Mouse (Mus musculus): ENCODE data around the gene Fam198a. TPM values are rescaled to one million over a fixed set of nuclear protein-coding genes. Genes with fewer than 3 reads are reported as not detected.

Gene Fam198a
- 1.8 and 2.1 TPM in 2 replicates for polyA plus RNA-seq (2015; fragmentation: Nextera tagmentation; extraction: Ambion mirVana)

GRCm38 (mm10) chr9:121950418-121951113, at the start of gene Fam198a:
Fam198a (plus strand) TSS chr9:121950988.
- 7% methylated on average over 14 of the region's 14 CpGs for WGBS
- no peaks in the 10 kb centered on the region for H3K27me3 ChIP-seq
- H3K27ac ChIP-seq (replicated peaks), result peak within 1 kb of the TSS; percentile 77
- H3K4me2 ChIP-seq, result peak within 1 kb of the TSS; percentile 52
- peak within 1 kb of the TSS; percentile 19 for H3K4me3 ChIP-seq
- no peaks in the 10 kb centered on the region for H3K36me3 ChIP-seq
- peak; percentile 88 for ATAC-seq (ENCODE audit: low FRiP score, low read depth)
- H3K4me1 ChIP-seq (replicated peaks), result peaks cover 10% of the 10 kb centered on the region
- H3K9me3 ChIP-seq, result no peaks in the 10 kb centered on the region
- peak within 1 kb of the TSS; percentile 16; the same call in 1 of the 2 replicates for H3K9ac ChIP-seq

- no peak overlapping the region for H3K4me2 ChIP-seq
- WGBS, result 85% methylated on average over 5 of the region's 5 CpGs
- no peaks in the 10 kb centered on the region for H3K4me1 ChIP-seq (replicated peaks)
- H3K4me3 ChIP-seq, result no peak overlapping the region
- H3K27me3 ChIP-seq, result no peaks in the 10 kb centered on the region
- no peaks in the 10 kb centered on the region for H3K36me3 ChIP-seq
- no peak for ATAC-seq (ENCODE audit: low FRiP score, low read depth)
- H3K9ac ChIP-seq, result no peak overlapping the region
- H3K27ac ChIP-seq (replicated peaks), result no peak overlapping the region
- no peaks in the 10 kb centered on the region for H3K9me3 ChIP-seq
Observed at GRCm38 (mm10) chr9:121901710-121902700, 48.8 kb upstream of the Fam198a start.

GRCm38 (mm10) chr9:121903476-121904305, 47.1 kb upstream of the Fam198a start:
- no peak overlapping the region for H3K27ac ChIP-seq (replicated peaks)
- H3K4me3 ChIP-seq, result no peak overlapping the region
- 78% methylated on average over 8 of the region's 8 CpGs for WGBS
- no peaks in the 10 kb centered on the region for H3K27me3 ChIP-seq
- no peaks in the 10 kb centered on the region for H3K4me1 ChIP-seq (replicated peaks)
- no peaks in the 10 kb centered on the region for H3K36me3 ChIP-seq
- H3K4me2 ChIP-seq, result no peak overlapping the region
- H3K9me3 ChIP-seq, result no peaks in the 10 kb centered on the region
- H3K9ac ChIP-seq, result no peak overlapping the region
- ATAC-seq (ENCODE audit: low FRiP score, low read depth), result no peak

GRCm38 (mm10) chr9:121904319-121904718, 46.5 kb upstream of the Fam198a start:
- Histone ChIP-seq H3K27me3 (no peaks in the 10 kb centered on the region), H3K36me3 (no peaks in the 10 kb centered on the region), H3K4me1 (replicated peaks) (no peaks in the 10 kb centered on the region), H3K4me2 (no peak overlapping the region), H3K9me3 (no peaks in the 10 kb centered on the region), H3K27ac (replicated peaks) (no peak overlapping the region), H3K9ac (no peak overlapping the region), H3K4me3 (no peak overlapping the region)
- ATAC-seq (ENCODE audit: low FRiP score, low read depth), result no peak
- 84% methylated on average over 4 of the region's 4 CpGs for WGBS

- H3K27ac ChIP-seq (replicated peaks), result no peak overlapping the region
- no peak overlapping the region for H3K4me3 ChIP-seq
- no peaks in the 10 kb centered on the region for H3K27me3 ChIP-seq
- no peak overlapping the region for H3K4me2 ChIP-seq
- no peak for ATAC-seq (ENCODE audit: low FRiP score, low read depth)
- H3K9ac ChIP-seq, result no peak overlapping the region
- no peaks in the 10 kb centered on the region for H3K36me3 ChIP-seq
- no peaks in the 10 kb centered on the region for H3K9me3 ChIP-seq
- 97% methylated on average over 7 of the region's 7 CpGs for WGBS
- H3K4me1 ChIP-seq (replicated peaks), result no peaks in the 10 kb centered on the region
Observed at GRCm38 (mm10) chr9:121904946-121905345, 45.8 kb upstream of the Fam198a start.

GRCm38 (mm10) chr9:121905556-121906185, 45.1 kb upstream of the Fam198a start:
- no peak overlapping the region for H3K9ac ChIP-seq
- 80% methylated on average over 4 of the region's 4 CpGs for WGBS
- no peaks in the 10 kb centered on the region for H3K36me3 ChIP-seq
- no peaks in the 10 kb centered on the region for H3K9me3 ChIP-seq
- no peaks in the 10 kb centered on the region for H3K4me1 ChIP-seq (replicated peaks)
- no peak overlapping the region for H3K27ac ChIP-seq (replicated peaks)
- no peak overlapping the region for H3K4me3 ChIP-seq
- no peak for ATAC-seq (ENCODE audit: low FRiP score, low read depth)
- H3K4me2 ChIP-seq, result no peak overlapping the region
- no peaks in the 10 kb centered on the region for H3K27me3 ChIP-seq

- ATAC-seq (ENCODE audit: low FRiP score, low read depth), result no peak
- Histone ChIP-seq H3K9me3 (no peaks in the 10 kb centered on the region), H3K4me1 (replicated peaks) (no peaks in the 10 kb centered on the region), H3K4me2 (no peak overlapping the region), H3K4me3 (no peak overlapping the region), H3K27me3 (no peaks in the 10 kb centered on the region), H3K27ac (replicated peaks) (no peak overlapping the region), H3K9ac (no peak overlapping the region), H3K36me3 (no peaks in the 10 kb centered on the region)
- 87% methylated on average over 5 of the region's 5 CpGs for WGBS
Observed at GRCm38 (mm10) chr9:121906456-121906855, 44.3 kb upstream of the Fam198a start.

- H3K4me1 ChIP-seq (replicated peaks), result no peaks in the 10 kb centered on the region
- WGBS, result 66% methylated on average over 10 of the region's 10 CpGs
- no peaks in the 10 kb centered on the region for H3K36me3 ChIP-seq
- no peak overlapping the region for H3K4me3 ChIP-seq
- no peaks in the 10 kb centered on the region for H3K27me3 ChIP-seq
- H3K4me2 ChIP-seq, result no peak overlapping the region
- H3K27ac ChIP-seq (replicated peaks), result no peak overlapping the region
- H3K9ac ChIP-seq, result no peak overlapping the region
- H3K9me3 ChIP-seq, result no peaks in the 10 kb centered on the region
- no peak for ATAC-seq (ENCODE audit: low FRiP score, low read depth)
Observed at GRCm38 (mm10) chr9:121907356-121908070, 43.3 kb upstream of the Fam198a start.

- Histone ChIP-seq H3K4me1 (replicated peaks) (no peaks in the 10 kb centered on the region), H3K9me3 (no peaks in the 10 kb centered on the region), H3K27me3 (no peaks in the 10 kb centered on the region), H3K4me2 (no peak overlapping the region), H3K9ac (no peak overlapping the region), H3K4me3 (no peak overlapping the region), H3K27ac (replicated peaks) (no peak overlapping the region), H3K36me3 (no peaks in the 10 kb centered on the region)
- ATAC-seq (ENCODE audit: low FRiP score, low read depth), result no peak
- WGBS, result 90% methylated on average over 17 of the region's 17 CpGs
Observed at GRCm38 (mm10) chr9:121908321-121908720, 42.5 kb upstream of the Fam198a start.

GRCm38 (mm10) chr9:121909635-121910034, 41.2 kb upstream of the Fam198a start:
- Histone ChIP-seq H3K4me3 (no peak overlapping the region), H3K9ac (no peak overlapping the region), H3K4me1 (replicated peaks) (no peaks in the 10 kb centered on the region), H3K27ac (replicated peaks) (no peak overlapping the region), H3K4me2 (no peak overlapping the region), H3K27me3 (no peaks in the 10 kb centered on the region), H3K36me3 (no peaks in the 10 kb centered on the region), H3K9me3 (no peaks in the 10 kb centered on the region)
- no peak for ATAC-seq (ENCODE audit: low FRiP score, low read depth)
- WGBS, result 84% methylated on average over 6 of the region's 6 CpGs

GRCm38 (mm10) chr9:121911196-121911595, 39.6 kb upstream of the Fam198a start:
- no peak overlapping the region for H3K4me3 ChIP-seq
- no peak overlapping the region for H3K27ac ChIP-seq (replicated peaks)
- no peaks in the 10 kb centered on the region for H3K27me3 ChIP-seq
- H3K4me2 ChIP-seq, result no peak overlapping the region
- H3K9me3 ChIP-seq, result no peaks in the 10 kb centered on the region
- H3K4me1 ChIP-seq (replicated peaks), result no peaks in the 10 kb centered on the region
- no peaks in the 10 kb centered on the region for H3K36me3 ChIP-seq
- H3K9ac ChIP-seq, result no peak overlapping the region
- no peak for ATAC-seq (ENCODE audit: low FRiP score, low read depth)
- WGBS, result 96% methylated on average over 7 of the region's 7 CpGs

Measured in hindbrain, embryonic 15.5 days (tissue).